In genomic region chr7:64895685-64896101, GRCm38 (mm10) we compare ENCODE assay signal across 12 mouse cellular contexts. TPM values are rescaled to one million over a fixed set of nuclear protein-coding genes. Genes with fewer than 3 reads are reported as not detected.
DNase-seq lines count a peak whose midpoint lies in the region; ATAC-seq lines count a peak whose summit lies in the region.
"Had no signal": no experiment of that assay in that cellular context is flagged by ENCODE, and none has a peak within 500 bp of the region (broad histone marks: within the 10 kb centered on the region; RNA-seq: fewer than 3 reads in every experiment).

No protein-coding gene starts in this region.

- H3K27me3 ChIP-seq in lung, embryonic 16.5 days (ENCODE audit: control insufficient read depth, insufficient read depth, low read depth, low read length) = no peaks in the 10 kb centered on the region
- H3K27me3 ChIP-seq in neural tube, embryonic 12.5 days (replicated peaks) = no peaks in the 10 kb centered on the region
- H3K27me3 ChIP-seq: heart, embryonic 15.5 days had no signal

- peak; percentile 83 for ATAC-seq in lung, embryonic 16.5 days (ENCODE audit: low read depth)
- no peak for ATAC-seq in neural tube, embryonic 12.5 days (ENCODE audit: low FRiP score, low read depth)

- peak overlapping the region; percentile 43; the same call in 1 of the 2 replicates for H3K27ac ChIP-seq in lung, embryonic 16.5 days (ENCODE audit: low read length)
- H3K27ac ChIP-seq in neural tube, embryonic 12.5 days = 0 out of 2 replicates have a peak overlapping the region, but pooled peaks have one; percentile 27
- H3K27ac ChIP-seq: gastrocnemius, adult 2 months; heart, embryonic 15.5 days had no signal

- H3K9ac ChIP-seq in lung, embryonic 16.5 days (ENCODE audit: low read length) = no peak overlapping the region
- no peak overlapping the region for H3K9ac ChIP-seq in neural tube, embryonic 12.5 days
- H3K9ac ChIP-seq: heart, embryonic 15.5 days had no signal

- H3K4me1 ChIP-seq in lung, embryonic 16.5 days (replicated peaks; ENCODE audit: control insufficient read depth, insufficient read depth, low read length) = 0 out of 2 replicates have a peak, but pooled peaks cover 3% of the 10 kb centered on the region
- no peaks in the 10 kb centered on the region; the same call in 1 of the 2 replicates for H3K4me1 ChIP-seq in neural tube, embryonic 12.5 days

- no peaks in the 10 kb centered on the region for H3K36me3 ChIP-seq in lung, embryonic 16.5 days (ENCODE audit: control insufficient read depth, insufficient read depth, low read length)
- no peaks in the 10 kb centered on the region for H3K36me3 ChIP-seq in neural tube, embryonic 12.5 days
- H3K36me3 ChIP-seq: heart, embryonic 15.5 days had no signal

- H3K4me3 ChIP-seq in lung, embryonic 16.5 days (ENCODE audit: low read length) = no peak overlapping the region
- H3K4me3 ChIP-seq in neural tube, embryonic 12.5 days = no peak overlapping the region
- H3K4me3 ChIP-seq: gastrocnemius, adult 2 months; heart, embryonic 15.5 days had no signal

- WGBS in lung, embryonic 16.5 days = 32% methylated on average over 5 of the region's 5 CpGs
- 52% methylated on average over 5 of the region's 5 CpGs for WGBS in neural tube, embryonic 12.5 days

- 0 out of 2 replicates have a peak overlapping the region, but pooled peaks have one; percentile 2 for H3K4me2 ChIP-seq in lung, embryonic 16.5 days (ENCODE audit: low read depth, low read length)
- H3K4me2 ChIP-seq in neural tube, embryonic 12.5 days (replicated peaks) = no peak overlapping the region
- H3K4me2 ChIP-seq: heart, embryonic 15.5 days had no signal

- peak; percentile 6 for DNase-seq in embryo, embryonic 10 days (ENCODE audit: low spot score)
- no peak for DNase-seq in embryo, embryonic 9.5 days (ENCODE audit: extremely low spot score)
- DNase-seq in lung, postnatal 25 days (ENCODE audit: low spot score) = no peak
- peak; percentile 20 for DNase-seq in forelimb bud, embryonic 11.5 days (ENCODE audit: low read depth, low spot score)
- DNase-seq in cerebellum, adult 9-10 months = no peak
- DNase-seq in right cerebral cortex, adult 18-20 months = no peak
- DNase-seq: gastrocnemius, adult 2 months; kidney, postnatal 25 days; thymus, postnatal 36 days had no signal

- H3K9me3 ChIP-seq in lung, embryonic 16.5 days (ENCODE audit: control insufficient read depth, low read length) = no peaks in the 10 kb centered on the region
- no peaks in the 10 kb centered on the region for H3K9me3 ChIP-seq in neural tube, embryonic 12.5 days
- H3K9me3 ChIP-seq: heart, embryonic 15.5 days had no signal

RNA-seq across cellular contexts. Expression of gene Nsmce3, which starts 22.9 kb away (rescaled TPM):
- polyA plus RNA-seq in lung, embryonic 16.5 days (2015; fragmentation: Nextera tagmentation; extraction: Ambion mirVana) = 9.1 and 10.4 TPM in 2 replicates
- 9.9 and 10.3 TPM in 2 replicates for polyA plus RNA-seq in neural tube, embryonic 12.5 days (2016; fragmentation: Nextera tagmentation; extraction: Ambion mirVana)

Comparison
In these comparisons a context has a peak if more than half of its experiments do, and no peak if none do; other contexts are left out.
1. DNase-seq: peak in embryo, embryonic 10 days (single experiment) and forelimb bud, embryonic 11.5 days (single experiment); none in embryo, embryonic 9.5 days (single experiment), lung, postnatal 25 days (single experiment), cerebellum, adult 9-10 months (single experiment) and right cerebral cortex, adult 18-20 months (single experiment).